Mouse (Mus musculus): Measurements from ENCODE around the gene Pxdn. TPM values are rescaled to one million over a fixed set of nuclear protein-coding genes. Genes with fewer than 3 reads are reported as not detected.

Gene Pxdn
- polyA plus RNA-seq, 1 experiment from 2014 or later, result 54.5 TPM

GRCm38 (mm10) chr12:29961041-29961440 is 23.6 kb downstream of the Pxdn start:
- no peak for ATAC-seq (ENCODE audit: low read depth)
- H3K36me3 ChIP-seq (ENCODE audit: control insufficient read depth, insufficient read depth, low read length), result no peaks in the 10 kb centered on the region
- H3K4me3 ChIP-seq (ENCODE audit: low read depth, low read length), result no peak overlapping the region
- H3K9ac ChIP-seq (replicated peaks; ENCODE audit: low read depth, low read length), result no peak overlapping the region
- H3K27me3 ChIP-seq (ENCODE audit: control insufficient read depth, insufficient read depth, low read length), result no peaks in the 10 kb centered on the region
- no peak overlapping the region for H3K4me2 ChIP-seq (ENCODE audit: low read depth, low read length)
- no peaks in the 10 kb centered on the region for H3K9me3 ChIP-seq (ENCODE audit: control insufficient read depth, low read length)
- no peak overlapping the region for H3K27ac ChIP-seq (ENCODE audit: low read depth, low read length)
- WGBS, result 96% methylated on average over 1 of the region's 1 CpGs
- peaks cover 4% of the 10 kb centered on the region; the same call in 1 of the 2 replicates for H3K4me1 ChIP-seq (ENCODE audit: control insufficient read depth, insufficient read depth, low read length)

GRCm38 (mm10) chr12:29965016-29965415 is 27.6 kb downstream of the Pxdn start:
- Histone ChIP-seq H3K9ac (replicated peaks; ENCODE audit: low read depth, low read length) (no peak overlapping the region), H3K27ac (ENCODE audit: low read depth, low read length) (no peak overlapping the region)

GRCm38 (mm10) chr12:29971795-29972464 is 34.5 kb downstream of the Pxdn start:
- Histone ChIP-seq H3K27me3 (ENCODE audit: control insufficient read depth, insufficient read depth, low read length) (no peaks in the 10 kb centered on the region), H3K9ac (replicated peaks; ENCODE audit: low read depth, low read length) (no peak overlapping the region), H3K36me3 (ENCODE audit: control insufficient read depth, insufficient read depth, low read length) (peaks cover 12% of the 10 kb centered on the region; the same call in 1 of the 2 replicates), H3K4me1 (ENCODE audit: control insufficient read depth, insufficient read depth, low read length) (no peaks in the 10 kb centered on the region), H3K9me3 (ENCODE audit: control insufficient read depth, low read length) (no peaks in the 10 kb centered on the region), H3K4me2 (ENCODE audit: low read depth, low read length) (no peak overlapping the region), H3K27ac (ENCODE audit: low read depth, low read length) (no peak overlapping the region), H3K4me3 (ENCODE audit: low read depth, low read length) (no peak overlapping the region)
- 93% methylated on average over 7 of the region's 7 CpGs for WGBS
- no peak for ATAC-seq (ENCODE audit: low read depth)

More at GRCm38 (mm10) chr12:29965016-29965415, 27.6 kb downstream of the Pxdn start:
- no peak; the same call in 1 of the 2 replicates for ATAC-seq (ENCODE audit: low read depth)
- no peaks in the 10 kb centered on the region for H3K36me3 ChIP-seq (ENCODE audit: control insufficient read depth, insufficient read depth, low read length)
- H3K4me1 ChIP-seq (ENCODE audit: control insufficient read depth, insufficient read depth, low read length), result peaks cover 4% of the 10 kb centered on the region; the same call in 1 of the 2 replicates
- WGBS, result 86% methylated on average over 6 of the region's 6 CpGs
- H3K4me2 ChIP-seq (ENCODE audit: low read depth, low read length), result no peak overlapping the region
- no peak overlapping the region for H3K4me3 ChIP-seq (ENCODE audit: low read depth, low read length)
- no peaks in the 10 kb centered on the region for H3K9me3 ChIP-seq (ENCODE audit: control insufficient read depth, low read length)
- no peaks in the 10 kb centered on the region for H3K27me3 ChIP-seq (ENCODE audit: control insufficient read depth, insufficient read depth, low read length)

GRCm38 (mm10) chr12:29972533-29972932 is 35.1 kb downstream of the Pxdn start:
- H3K9ac ChIP-seq (replicated peaks; ENCODE audit: low read depth, low read length), result no peak overlapping the region
- no peak for ATAC-seq (ENCODE audit: low read depth)
- H3K9me3 ChIP-seq (ENCODE audit: control insufficient read depth, low read length), result no peaks in the 10 kb centered on the region
- H3K27me3 ChIP-seq (ENCODE audit: control insufficient read depth, insufficient read depth, low read length), result no peaks in the 10 kb centered on the region
- WGBS, result 91% methylated on average over 6 of the region's 6 CpGs
- H3K27ac ChIP-seq (ENCODE audit: low read depth, low read length), result no peak overlapping the region
- H3K4me1 ChIP-seq (ENCODE audit: control insufficient read depth, insufficient read depth, low read length), result no peaks in the 10 kb centered on the region
- peaks cover 12% of the 10 kb centered on the region; the same call in 1 of the 2 replicates for H3K36me3 ChIP-seq (ENCODE audit: control insufficient read depth, insufficient read depth, low read length)
- no peak overlapping the region for H3K4me2 ChIP-seq (ENCODE audit: low read depth, low read length)
- H3K4me3 ChIP-seq (ENCODE audit: low read depth, low read length), result no peak overlapping the region

GRCm38 (mm10) chr12:29980076-29980475 is 42.7 kb downstream of the Pxdn start:
- no peak overlapping the region for H3K4me3 ChIP-seq (ENCODE audit: low read depth, low read length)
- H3K27me3 ChIP-seq (ENCODE audit: control insufficient read depth, insufficient read depth, low read length), result no peaks in the 10 kb centered on the region
- no peak for ATAC-seq (ENCODE audit: low read depth)
- H3K9me3 ChIP-seq (ENCODE audit: control insufficient read depth, low read length), result no peaks in the 10 kb centered on the region
- WGBS, result 95% methylated on average over 8 of the region's 8 CpGs
- peaks cover 43% of the 10 kb centered on the region for H3K36me3 ChIP-seq (ENCODE audit: control insufficient read depth, insufficient read depth, low read length)
- no peak overlapping the region for H3K27ac ChIP-seq (ENCODE audit: low read depth, low read length)
- H3K4me1 ChIP-seq (ENCODE audit: control insufficient read depth, insufficient read depth, low read length), result no peaks in the 10 kb centered on the region
- no peak overlapping the region for H3K4me2 ChIP-seq (ENCODE audit: low read depth, low read length)
- H3K9ac ChIP-seq (replicated peaks; ENCODE audit: low read depth, low read length), result no peak overlapping the region

GRCm38 (mm10) chr12:29981722-29982293 is 44.4 kb downstream of the Pxdn start:
- Histone ChIP-seq H3K4me2 (ENCODE audit: low read depth, low read length) (no peak overlapping the region), H3K36me3 (ENCODE audit: control insufficient read depth, insufficient read depth, low read length) (peaks cover 43% of the 10 kb centered on the region), H3K4me3 (ENCODE audit: low read depth, low read length) (no peak overlapping the region), H3K9me3 (ENCODE audit: control insufficient read depth, low read length) (no peaks in the 10 kb centered on the region), H3K27ac (ENCODE audit: low read depth, low read length) (no peak overlapping the region), H3K9ac (replicated peaks; ENCODE audit: low read depth, low read length) (no peak overlapping the region), H3K4me1 (ENCODE audit: control insufficient read depth, insufficient read depth, low read length) (no peaks in the 10 kb centered on the region), H3K27me3 (ENCODE audit: control insufficient read depth, insufficient read depth, low read length) (no peaks in the 10 kb centered on the region)
- WGBS, result 92% methylated on average over 7 of the region's 7 CpGs
- no peak for ATAC-seq (ENCODE audit: low read depth)

GRCm38 (mm10) chr12:29983190-29983589 is 45.8 kb downstream of the Pxdn start:
- Histone ChIP-seq H3K4me3 (ENCODE audit: low read depth, low read length) (no peak overlapping the region), H3K4me1 (ENCODE audit: control insufficient read depth, insufficient read depth, low read length) (no peaks in the 10 kb centered on the region), H3K36me3 (ENCODE audit: control insufficient read depth, insufficient read depth, low read length) (peaks cover 51% of the 10 kb centered on the region), H3K9me3 (ENCODE audit: control insufficient read depth, low read length) (no peaks in the 10 kb centered on the region), H3K9ac (replicated peaks; ENCODE audit: low read depth, low read length) (no peak overlapping the region), H3K27ac (ENCODE audit: low read depth, low read length) (no peak overlapping the region), H3K4me2 (ENCODE audit: low read depth, low read length) (no peak overlapping the region), H3K27me3 (ENCODE audit: control insufficient read depth, insufficient read depth, low read length) (no peaks in the 10 kb centered on the region)
- WGBS, result 97% methylated on average over 9 of the region's 9 CpGs
- no peak for ATAC-seq (ENCODE audit: low read depth)

- ATAC-seq (ENCODE audit: low read depth), result no peak
- WGBS, result 92% methylated on average over 6 of the region's 6 CpGs
- Histone ChIP-seq H3K9ac (replicated peaks; ENCODE audit: low read depth, low read length) (no peak overlapping the region), H3K36me3 (ENCODE audit: control insufficient read depth, insufficient read depth, low read length) (peaks cover 42% of the 10 kb centered on the region), H3K27ac (ENCODE audit: low read depth, low read length) (no peak overlapping the region), H3K4me1 (ENCODE audit: control insufficient read depth, insufficient read depth, low read length) (no peaks in the 10 kb centered on the region), H3K9me3 (ENCODE audit: control insufficient read depth, low read length) (no peaks in the 10 kb centered on the region), H3K4me2 (ENCODE audit: low read depth, low read length) (no peak overlapping the region), H3K27me3 (ENCODE audit: control insufficient read depth, insufficient read depth, low read length) (no peaks in the 10 kb centered on the region), H3K4me3 (ENCODE audit: low read depth, low read length) (no peak overlapping the region)
Measured at GRCm38 (mm10) chr12:29985126-29985525, 47.7 kb downstream of the Pxdn start.

GRCm38 (mm10) chr12:29986241-29986640 is 48.8 kb downstream of the Pxdn start:
- H3K36me3 ChIP-seq (ENCODE audit: control insufficient read depth, insufficient read depth, low read length), result peaks cover 45% of the 10 kb centered on the region
- H3K9me3 ChIP-seq (ENCODE audit: control insufficient read depth, low read length), result no peaks in the 10 kb centered on the region
- no peak overlapping the region for H3K27ac ChIP-seq (ENCODE audit: low read depth, low read length)
- H3K4me3 ChIP-seq (ENCODE audit: low read depth, low read length), result no peak overlapping the region
- H3K27me3 ChIP-seq (ENCODE audit: control insufficient read depth, insufficient read depth, low read length), result no peaks in the 10 kb centered on the region
- 94% methylated on average over 10 of the region's 10 CpGs for WGBS
- no peaks in the 10 kb centered on the region for H3K4me1 ChIP-seq (ENCODE audit: control insufficient read depth, insufficient read depth, low read length)
- H3K4me2 ChIP-seq (ENCODE audit: low read depth, low read length), result no peak overlapping the region
- ATAC-seq (ENCODE audit: low read depth), result no peak
- H3K9ac ChIP-seq (replicated peaks; ENCODE audit: low read depth, low read length), result no peak overlapping the region

Data from neural tube, embryonic 14.5 days (tissue).